Mouse (Mus musculus) left cerebral cortex, postnatal 25 days (tissue): ENCODE results near the gene Wdr95. TPM values are rescaled to one million over a fixed set of nuclear protein-coding genes. Genes with fewer than 3 reads are reported as not detected.

Source experiments
- DNase-seq, 2 experiments: peaks; one replicate each; pipeline ENCODE4 v3.0.0; 2022; ENCODE audit warnings: low spot score in 2 of 2, mixed read lengths in 1 of 2
- intact Hi-C: fragments of 180-260 bp; cut with DNase I; formaldehyde crosslinking; loops from one replicate; pipeline ENCODE4 v1.15.1; 2025
- total RNA-seq, 2 experiments: library from RNA; stranded (reverse); gene quantifications; 2 replicates each; pipeline ENCODE4 v1.2.3; 2021

Wdr95 gene
- total RNA-seq, 2 experiments from 2014 or later = 0.53 to 0.85 TPM

- intact Hi-C loops = no loop called here
- DNase-seq = no peak
Observed at GRCm38 (mm10) chr5:149566026-149566425, 37.5 kb downstream of the Wdr95 start.

DNA sequence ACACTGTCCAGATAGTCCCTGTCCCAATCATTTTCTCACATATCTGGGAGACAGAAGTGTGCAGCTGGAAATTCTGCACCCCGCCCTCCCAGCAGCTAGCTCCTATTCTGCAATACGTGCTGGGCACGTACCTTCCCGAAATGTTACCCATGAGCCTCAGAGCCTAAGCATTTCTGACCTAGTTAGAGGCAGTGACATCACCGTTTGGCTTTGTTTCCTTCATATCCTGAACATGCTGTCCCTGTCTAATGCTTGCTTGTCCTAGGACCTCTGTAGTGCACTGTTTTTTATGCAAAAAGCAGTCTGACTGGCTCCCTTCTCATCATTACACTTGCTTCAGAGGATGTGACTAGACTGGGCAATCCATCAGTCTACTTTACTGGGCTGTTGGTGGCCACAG, 38.5 kb downstream of the Wdr95 start:
- DNase-seq = peak in 1 of 2 experiments; percentile 60

DNA sequence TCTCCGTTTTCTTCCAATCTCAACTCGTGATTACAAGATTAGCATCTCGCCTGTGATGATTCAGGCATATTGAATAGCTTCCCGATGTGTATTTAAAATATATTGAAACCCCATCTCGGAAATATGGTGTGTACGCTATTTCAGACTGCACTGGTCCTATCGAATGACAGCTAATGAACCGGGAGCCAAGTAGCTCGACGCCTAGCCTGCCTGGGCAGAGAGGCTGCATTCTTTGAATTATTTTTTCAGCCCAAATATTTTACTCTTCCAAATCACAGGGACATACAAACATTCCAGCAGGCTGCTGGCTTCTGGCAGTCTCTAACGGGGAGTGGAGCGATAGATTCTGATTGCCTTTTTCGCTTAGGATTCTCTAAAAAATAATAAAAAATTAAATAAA, 40.5 kb downstream of the Wdr95 start:
- intact Hi-C loops = no loop called here
- peak in 1 of 2 experiments; percentile 47 for DNase-seq

More for the DNA sequence above, 38.5 kb downstream of the Wdr95 start:
- intact Hi-C loops = no loop called here

DNA sequence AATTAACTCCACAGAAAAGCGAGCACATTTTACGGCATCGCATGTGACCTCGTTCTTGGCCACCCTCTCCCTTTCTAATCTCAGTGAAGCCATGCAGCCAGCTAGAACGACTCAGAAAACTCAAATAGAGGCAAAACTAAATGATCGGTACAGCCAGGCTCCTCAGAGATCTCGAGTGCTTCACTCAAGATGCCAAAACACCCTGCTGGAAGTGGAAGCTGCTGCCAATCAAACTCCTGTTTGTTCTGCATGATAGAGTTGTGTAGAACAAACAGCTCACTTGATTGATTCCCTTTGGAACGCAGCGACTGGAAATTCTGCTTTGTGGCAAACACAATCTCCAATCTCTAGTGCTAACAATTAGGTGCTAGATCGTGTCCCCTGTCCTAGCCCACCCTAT, 48.5 kb downstream of the Wdr95 start:
- DNase-seq = no peak
- intact Hi-C loops = no loop called here

DNA sequence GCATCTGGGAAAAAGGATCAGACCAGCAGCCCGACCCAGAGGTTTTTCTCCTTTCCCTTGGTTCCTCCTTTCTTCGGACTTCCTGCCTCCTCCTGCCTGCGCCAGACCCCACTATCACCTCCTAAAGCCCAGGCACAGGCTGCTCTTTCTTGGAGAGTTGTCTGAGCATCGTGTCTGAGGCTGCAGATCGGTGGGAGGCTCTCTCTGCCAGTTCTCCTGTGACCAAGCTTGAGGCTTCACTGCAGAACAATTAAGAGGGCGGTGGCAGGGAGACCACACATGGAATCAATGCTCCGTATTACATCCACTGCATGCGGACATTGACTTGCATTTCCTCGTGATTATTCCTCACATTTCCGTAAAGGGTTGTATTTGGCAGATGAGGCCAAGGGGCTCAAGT, 49.0 kb downstream of the Wdr95 start:
- no peak for DNase-seq
- intact Hi-C loops = no loop called here

DNA sequence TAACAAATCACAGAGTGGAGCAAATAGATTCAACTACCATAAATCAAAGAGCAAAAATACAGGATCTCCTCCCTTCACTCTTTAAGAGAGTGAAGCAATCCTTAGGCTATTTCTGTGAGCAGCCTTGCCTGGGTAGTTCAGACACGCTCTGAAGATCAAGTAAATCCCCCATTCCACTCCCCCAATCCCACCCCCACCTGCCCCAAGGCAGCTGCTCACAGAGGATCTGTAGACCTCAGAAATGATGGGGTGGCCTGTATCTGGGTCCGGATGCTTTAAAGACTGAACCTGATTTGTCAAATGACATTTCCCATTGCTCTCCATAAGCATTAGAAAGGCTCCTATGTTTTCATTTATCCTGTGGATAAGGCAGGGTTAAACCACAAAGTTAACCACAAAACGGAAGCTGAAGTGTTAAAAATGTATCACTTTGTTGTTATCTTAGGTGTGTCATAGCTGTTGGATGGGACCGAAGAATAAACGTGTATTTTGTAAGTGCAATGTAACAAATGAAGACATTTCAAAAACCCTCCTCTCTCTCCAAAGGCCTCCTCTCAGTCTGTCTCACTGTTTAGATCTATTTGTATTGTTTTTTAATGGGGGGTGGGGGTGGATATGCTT, 54.3 kb downstream of the Wdr95 start:
- intact Hi-C loops = no loop called here
- no peak for DNase-seq

- intact Hi-C loops = no loop called here
- DNase-seq = no peak
Observed at GRCm38 (mm10) chr5:149583507-149583906, 55.0 kb downstream of the Wdr95 start.

- intact Hi-C loops = no loop called here
- no peak for DNase-seq
Observed at GRCm38 (mm10) chr5:149584154-149584655, 55.7 kb downstream of the Wdr95 start.

- intact Hi-C loops = no loop called here
- DNase-seq = no peak
Observed at GRCm38 (mm10) chr5:149585231-149585630, 56.8 kb downstream of the Wdr95 start.

GRCm38 (mm10) chr5:149585910-149586309, 57.4 kb downstream of the Wdr95 start:
- intact Hi-C loops = no loop called here

GRCm38 (mm10) chr5:149587327-149587895, 58.9 kb downstream of the Wdr95 start:
- DNase-seq = no peak
- intact Hi-C loops = no loop called here

More at GRCm38 (mm10) chr5:149585910-149586309, 57.4 kb downstream of the Wdr95 start:
- DNase-seq = no peak

- intact Hi-C loops = no loop called here
Observed at GRCm38 (mm10) chr5:149588814-149589534, 60.5 kb downstream of the Wdr95 start.

DNA sequence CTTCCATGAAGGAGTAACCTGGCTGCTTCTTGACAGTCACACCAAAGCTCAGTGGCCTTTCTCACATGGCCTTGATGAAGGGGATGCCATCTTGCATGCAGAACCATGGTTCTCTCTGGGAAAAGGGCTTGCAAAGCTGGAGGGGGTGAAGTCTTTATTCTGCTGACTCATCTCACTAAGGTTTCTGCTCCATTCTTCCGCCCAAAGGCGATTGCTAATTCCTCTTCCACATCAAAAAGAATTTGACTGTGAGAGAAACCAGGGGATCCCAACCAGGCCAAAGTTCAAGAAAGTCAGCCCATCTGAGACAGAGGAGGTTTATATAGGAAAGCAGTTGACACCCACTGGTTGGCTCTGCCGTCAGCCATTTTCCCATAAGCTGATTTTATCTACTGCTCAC, 61.5 kb downstream of the Wdr95 start:
- intact Hi-C loops = no loop called here
- no peak for DNase-seq

More at GRCm38 (mm10) chr5:149588814-149589534, 60.5 kb downstream of the Wdr95 start:
- DNase-seq = no peak

DNA sequence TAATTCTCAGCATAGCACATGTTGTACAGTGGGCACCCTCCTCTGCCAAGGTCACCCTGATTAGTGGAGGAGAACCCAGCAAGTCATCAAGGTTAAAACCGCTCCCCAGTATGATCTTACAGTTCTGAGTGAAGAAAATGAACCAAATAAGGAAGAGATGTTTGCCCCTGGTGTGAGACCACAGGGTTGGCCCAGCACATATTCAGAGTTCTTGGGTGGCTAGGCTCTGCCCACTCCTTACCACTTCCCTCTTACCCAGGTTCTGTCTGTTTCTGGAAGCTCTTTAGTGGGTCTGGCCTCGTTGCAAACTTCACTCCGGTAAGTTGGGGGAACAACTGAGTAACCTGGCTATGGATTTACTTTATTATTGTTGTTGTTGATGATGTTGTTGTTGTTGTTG, 65.7 kb downstream of the Wdr95 start:
- intact Hi-C loops = no loop called here
- no peak for DNase-seq

DNA sequence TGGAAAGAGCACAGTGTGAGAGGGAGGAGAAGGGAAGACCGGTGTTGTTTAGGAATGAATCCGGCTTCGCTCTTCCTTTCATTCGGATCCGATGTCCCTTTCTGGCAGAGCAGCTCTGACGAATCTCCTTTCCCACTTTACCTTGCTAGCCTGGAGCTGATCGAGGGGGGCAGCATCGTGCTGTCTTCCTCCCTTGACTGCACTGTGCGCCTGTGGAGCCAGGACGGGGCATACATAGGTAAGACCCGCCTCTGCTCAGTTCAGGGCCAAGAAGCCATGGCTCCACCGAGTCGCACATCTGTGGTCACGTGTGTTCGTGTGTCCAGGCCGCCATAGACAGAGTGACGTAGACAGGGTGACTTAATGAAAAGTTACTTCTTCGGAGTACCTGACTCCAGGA, 68.9 kb downstream of the Wdr95 start:
- DNase-seq = no peak
- intact Hi-C loops = no loop called here

GRCm38 (mm10) chr5:149601996-149602395, 73.5 kb downstream of the Wdr95 start:
- peak in 1 of 2 experiments; percentile 26 for DNase-seq
- intact Hi-C loops = no loop called here

GRCm38 (mm10) chr5:149603241-149603640, 74.8 kb downstream of the Wdr95 start:
- intact Hi-C loops = no loop called here
- no peak for DNase-seq

- intact Hi-C loops = no loop called here
- no peak for DNase-seq
Observed at GRCm38 (mm10) chr5:149607083-149607720, 78.7 kb downstream of the Wdr95 start.

GRCm38 (mm10) chr5:149611476-149612164, 83.1 kb downstream of the Wdr95 start:
- intact Hi-C loops = loop anchor here (1.0 kb wide), 1 partner anchor 73 kb away; no protein-coding TSS in a partner anchor
- peak in 1 of 2 experiments; percentile 42 for DNase-seq

DNA sequence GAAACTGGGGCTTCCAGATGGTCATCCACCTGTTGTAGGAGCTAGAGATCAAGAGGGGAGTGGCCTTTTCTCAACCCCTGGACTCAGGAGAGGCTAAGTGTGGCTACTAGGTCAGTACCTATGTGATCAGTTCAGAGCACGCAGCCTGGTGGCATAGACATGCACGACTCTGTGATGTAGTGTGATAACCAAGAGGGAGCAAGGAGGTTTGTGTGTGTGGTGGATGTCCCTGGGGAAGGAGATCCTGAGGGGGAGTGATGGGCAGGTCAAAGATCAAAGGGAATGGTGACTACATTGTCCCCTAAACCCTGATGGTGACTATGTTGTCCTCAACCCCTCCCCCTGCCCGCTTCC, 83.7 kb downstream of the Wdr95 start:
- no peak for DNase-seq
- intact Hi-C loops = loop anchor here (1.0 kb wide), 1 partner anchor 74 kb away; no protein-coding TSS in a partner anchor
